Mouse (Mus musculus) fibroblast of lung, adult 2 months (primary cell): ENCODE data around the gene Clec2l.

Source experiments
- DNase-seq: peaks from one replicate; pipeline ENCODE4 v3.0.0-alpha.2; 2011; ENCODE audit warnings: low read depth

The Clec2l gene

DNA sequence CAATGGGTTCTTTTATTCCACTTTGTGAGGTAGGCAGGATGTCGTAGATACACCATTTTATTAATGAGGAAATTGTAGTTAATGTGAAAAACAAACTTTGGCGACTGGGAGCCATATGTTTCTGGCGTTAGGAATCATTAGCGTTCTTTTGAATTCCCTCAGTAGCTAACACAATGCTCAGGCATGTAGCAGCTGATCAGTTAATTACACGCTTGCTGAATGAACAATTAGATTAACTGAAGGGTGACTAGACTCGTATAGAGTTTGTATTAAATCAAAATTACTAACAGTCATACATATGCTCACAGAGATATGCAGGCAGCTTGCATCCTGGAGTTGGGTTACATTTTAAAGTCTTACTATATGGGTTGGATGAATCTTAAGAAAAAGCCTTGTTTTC lies 56.4 kb downstream of the Clec2l start:
- no peak for DNase-seq

DNA sequence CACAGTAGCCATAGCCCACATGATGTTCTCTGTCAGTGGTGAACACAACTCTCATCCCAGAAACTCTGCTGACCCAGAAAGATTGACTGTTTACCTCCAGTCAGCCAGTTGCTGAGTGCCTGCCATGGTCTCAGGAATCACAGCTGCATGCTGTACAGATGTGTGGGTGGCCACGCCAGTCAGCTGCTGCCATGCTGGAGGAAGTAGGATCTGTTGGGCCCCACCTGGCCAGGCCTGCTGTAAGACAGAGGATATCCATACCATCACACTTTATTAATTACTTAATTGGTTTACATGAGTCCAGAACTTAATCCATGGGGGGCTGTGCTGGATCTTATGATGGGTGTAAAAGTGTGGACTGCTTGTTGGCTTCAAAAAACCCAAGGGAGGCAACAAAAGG lies 58.5 kb downstream of the Clec2l start:
- DNase-seq: no peak

DNA sequence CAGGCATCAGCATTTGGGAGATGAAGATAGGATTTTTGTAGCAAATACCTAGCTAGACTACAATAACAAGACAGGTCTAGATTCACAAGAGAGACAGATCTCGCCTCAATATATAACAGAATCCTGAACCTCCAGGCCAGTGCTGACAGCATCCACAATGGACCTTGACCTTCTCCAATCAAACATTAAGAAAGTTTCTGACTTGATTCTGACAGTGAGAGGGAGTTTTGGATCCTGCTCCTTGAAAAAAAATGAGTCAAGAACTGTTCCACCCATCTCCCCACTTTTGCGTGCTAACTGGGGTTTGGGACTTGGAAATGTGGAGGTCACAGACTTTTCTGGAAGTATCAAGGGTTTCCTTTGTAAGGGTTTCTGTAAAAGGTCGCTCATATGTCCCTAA lies 62.6 kb downstream of the Clec2l start:
- DNase-seq: no peak
